Mouse (Mus musculus) liver, postnatal 0 days (tissue): Measurements from ENCODE around the gene Cd151.

Source experiments
- CTCF ChIP-seq: sonication (generic); IDR thresholded peaks from 2 replicates; pipeline ENCODE4 v1.5.1; 2016; ENCODE audit warnings: antibody characterized with exemption, low read depth
- EP300 ChIP-seq: IDR thresholded peaks from 2 replicates; pipeline ENCODE4 v1.6.1; 2016; ENCODE audit warnings: antibody characterized with exemption, low read depth, mild to moderate bottlenecking

DNA sequence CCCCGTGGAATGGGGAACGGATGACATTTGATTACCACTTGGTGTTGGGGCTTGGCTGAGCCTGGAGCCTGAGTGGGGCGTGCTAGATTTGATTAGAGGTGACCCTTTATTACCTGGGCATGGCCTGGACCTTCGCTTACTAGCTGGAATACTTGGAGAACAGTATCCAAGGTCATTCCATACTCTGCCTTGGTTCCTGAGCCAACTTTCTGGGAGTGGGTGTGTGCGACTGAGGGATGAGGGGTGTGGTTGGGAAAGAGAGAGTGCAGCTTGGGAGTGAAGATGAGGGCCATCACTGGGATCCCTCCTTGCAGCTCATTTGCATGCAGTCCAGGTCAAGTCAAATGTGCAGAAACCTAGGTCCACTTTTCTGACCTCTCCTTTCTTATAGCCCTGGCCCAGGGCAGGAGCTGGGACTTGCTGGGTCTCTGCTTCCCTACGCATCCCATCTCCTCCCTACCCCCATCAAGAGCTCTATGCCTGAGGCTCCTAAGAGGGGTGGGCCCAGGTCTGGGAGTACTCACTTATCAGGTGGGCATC lies 16.0 kb downstream of the Cd151 start:
- TF ChIP-seq CTCF (no peak), EP300 (no peak)
